Mouse (Mus musculus): Measurements from ENCODE around the gene Cd24a. TPM values are rescaled to one million over a fixed set of nuclear protein-coding genes. Genes with fewer than 3 reads are reported as not detected.
A peak's percentile ranks its signal among the peaks of the same experiment; 100 is the strongest.

The Cd24a gene
- polyA plus RNA-seq, 1 experiment from 2014 or later: 899 TPM

DNA sequence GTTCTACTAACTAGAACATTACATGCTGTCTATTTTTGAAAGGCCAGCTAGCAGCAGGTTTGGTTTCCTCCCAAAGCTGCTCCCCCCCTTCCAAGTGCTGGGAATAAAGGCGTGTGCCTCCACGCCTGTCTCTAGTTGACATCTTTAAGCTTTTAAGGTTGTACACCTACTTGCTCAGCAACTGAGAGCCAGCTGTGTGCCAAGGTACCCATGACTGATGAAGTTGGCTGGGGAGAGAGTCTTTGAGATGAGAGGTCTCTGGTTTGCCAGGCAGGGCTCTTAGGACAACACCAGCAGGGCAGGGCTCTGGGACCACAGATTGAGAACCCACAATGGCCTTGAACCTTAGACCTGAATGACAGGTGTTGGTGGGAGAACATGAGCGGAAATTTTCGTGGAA lies 6.5 kb downstream of the Cd24a start:
- H3K4me3 ChIP-seq (replicated peaks): no peak overlapping the region
- H3K9me3 ChIP-seq (replicated peaks): no peaks in the 10 kb centered on the region
- H3K27me3 ChIP-seq: no peaks in the 10 kb centered on the region
- 86% methylated on average over 4 of the region's 4 CpGs for WGBS (ENCODE audit: insufficient replicate concordance)
- H3K36me3 ChIP-seq: peaks cover 69% of the 10 kb centered on the region
- DNase-seq (no peak), ATAC-seq (ENCODE audit: low read depth) (peak; percentile 38)
- H3K4me1 ChIP-seq (replicated peaks): peaks cover 63% of the 10 kb centered on the region
- peak overlapping the region; percentile 88 for H3K27ac ChIP-seq
- no peak overlapping the region for H3K9ac ChIP-seq
- no peak overlapping the region for H3K4me2 ChIP-seq

- Histone ChIP-seq H3K4me1 (replicated peaks) (peaks cover 75% of the 10 kb centered on the region), H3K36me3 (peaks cover 30% of the 10 kb centered on the region), H3K27ac (peak overlapping the region; percentile 88), H3K9ac (peak overlapping the region; percentile 63), H3K4me3 (replicated peaks) (no peak overlapping the region), H3K4me2 (0 out of 2 replicates have a peak overlapping the region, but pooled peaks have one; percentile 8), H3K9me3 (replicated peaks) (no peaks in the 10 kb centered on the region), H3K27me3 (no peaks in the 10 kb centered on the region)
- ATAC-seq (ENCODE audit: low read depth) (peak; percentile 31; the same call in 1 of the 2 replicates), DNase-seq (no peak)
- WGBS (ENCODE audit: insufficient replicate concordance): 40% methylated on average over 8 of the region's 8 CpGs
These were observed 10.5 kb downstream of the Cd24a start for GRCm38 (mm10) chr10:43588470-43589177.

DNA sequence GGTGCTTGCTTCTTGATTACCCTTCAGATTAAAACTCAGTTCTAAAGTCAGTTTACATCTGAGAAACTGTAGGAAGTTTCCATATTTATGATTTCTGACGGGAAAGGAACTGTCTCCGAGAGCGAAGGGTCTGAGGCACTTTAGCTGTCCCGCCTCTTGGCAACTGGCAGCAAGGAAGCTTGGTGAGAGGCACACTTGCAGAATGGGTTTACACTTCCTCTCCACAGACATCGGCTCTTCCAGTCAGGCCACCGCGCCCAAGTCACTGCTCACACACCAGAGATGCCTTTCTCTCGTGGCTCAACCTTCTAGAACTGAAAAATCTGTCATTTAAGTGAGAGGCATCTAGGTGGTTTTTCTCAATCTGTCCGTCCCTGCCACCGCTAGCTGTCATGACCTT lies 13.4 kb downstream of the Cd24a start:
- H3K4me1 ChIP-seq (replicated peaks): peaks cover 92% of the 10 kb centered on the region
- DNase-seq (no peak), ATAC-seq (ENCODE audit: low read depth) (no peak)
- no peak overlapping the region for H3K4me3 ChIP-seq (replicated peaks)
- H3K9ac ChIP-seq: no peak overlapping the region
- H3K4me2 ChIP-seq: no peak overlapping the region
- 63% methylated on average over 10 of the region's 10 CpGs for WGBS (ENCODE audit: insufficient replicate concordance)
- H3K27ac ChIP-seq: peak overlapping the region; percentile 95
- no peaks in the 10 kb centered on the region for H3K27me3 ChIP-seq
- H3K9me3 ChIP-seq (replicated peaks): no peaks in the 10 kb centered on the region
- H3K36me3 ChIP-seq: 0 out of 2 replicates have a peak, but pooled peaks cover 3% of the 10 kb centered on the region

DNA sequence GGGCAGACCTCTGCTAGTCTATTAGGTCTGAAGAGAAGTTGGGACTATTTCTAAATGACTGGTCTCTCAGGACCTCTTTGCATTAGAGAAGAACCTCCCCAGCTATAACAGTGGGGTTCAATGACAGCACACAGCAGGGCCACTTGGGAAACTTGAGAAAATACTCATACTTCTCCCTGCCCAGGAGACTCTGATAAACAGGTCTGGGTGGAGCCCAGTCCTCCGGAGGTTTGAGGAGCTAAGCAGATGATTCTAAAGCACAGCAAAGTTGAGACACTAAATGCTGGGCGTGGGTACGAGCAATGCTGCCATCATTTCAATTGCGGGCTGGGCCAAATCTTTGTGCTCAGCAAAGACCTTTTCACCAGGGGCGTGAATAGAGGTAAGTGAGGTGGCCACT lies 15.1 kb downstream of the Cd24a start:
- peak overlapping the region; percentile 76 for H3K9ac ChIP-seq

GRCm38 (mm10) chr10:43594187-43594586 lies 16.1 kb downstream of the Cd24a start:
- ATAC-seq (ENCODE audit: low read depth) (no peak), DNase-seq (no peak)
- H3K4me3 ChIP-seq (replicated peaks): peak overlapping the region; percentile 60
- peak overlapping the region; percentile 95 for H3K27ac ChIP-seq
- 18% methylated on average over 2 of the region's 2 CpGs for WGBS (ENCODE audit: insufficient replicate concordance)
- H3K27me3 ChIP-seq: no peaks in the 10 kb centered on the region
- H3K4me1 ChIP-seq (replicated peaks): peaks cover 92% of the 10 kb centered on the region
- peak overlapping the region; percentile 66 for H3K4me2 ChIP-seq
- H3K9ac ChIP-seq: peak overlapping the region; percentile 76
- no peaks in the 10 kb centered on the region for H3K36me3 ChIP-seq
- H3K9me3 ChIP-seq (replicated peaks): no peaks in the 10 kb centered on the region

More for the DNA sequence above, 15.1 kb downstream of the Cd24a start:
- peak overlapping the region; percentile 95 for H3K27ac ChIP-seq
- ATAC-seq (ENCODE audit: low read depth) (peak; percentile 87), DNase-seq (peak; percentile 56)
- H3K4me2 ChIP-seq: peak overlapping the region; percentile 66
- 33% methylated on average over 5 of the region's 5 CpGs for WGBS (ENCODE audit: insufficient replicate concordance)
- H3K27me3 ChIP-seq: no peaks in the 10 kb centered on the region
- H3K4me3 ChIP-seq (replicated peaks): peak overlapping the region; percentile 60
- peaks cover 93% of the 10 kb centered on the region for H3K4me1 ChIP-seq (replicated peaks)
- H3K36me3 ChIP-seq: no peaks in the 10 kb centered on the region
- no peaks in the 10 kb centered on the region for H3K9me3 ChIP-seq (replicated peaks)

DNA sequence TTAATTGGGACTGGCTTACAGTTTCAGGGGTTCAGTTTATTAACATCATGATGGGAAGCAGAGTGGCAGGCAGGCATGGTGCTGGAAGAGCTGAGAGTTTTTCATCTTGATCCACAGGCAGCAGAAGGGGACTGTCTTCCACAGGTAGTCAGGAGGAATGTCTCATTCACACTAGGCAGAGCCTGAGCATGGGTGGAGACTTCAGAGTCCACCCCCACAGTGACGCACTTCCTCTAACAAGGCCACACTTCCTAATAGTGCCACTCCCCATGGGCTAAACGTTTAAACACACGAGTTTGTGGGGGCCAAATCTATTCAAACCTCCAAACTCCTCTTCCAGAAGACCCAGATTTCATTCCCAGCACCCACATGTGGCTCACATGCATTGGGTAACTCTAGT lies 16.8 kb downstream of the Cd24a start:
- no peak for DNase-seq

GRCm38 (mm10) chr10:43598067-43598726 lies 20.1 kb downstream of the Cd24a start:
- Histone ChIP-seq H3K9me3 (replicated peaks) (no peaks in the 10 kb centered on the region), H3K4me2 (peak overlapping the region; percentile 53), H3K4me3 (replicated peaks) (peak overlapping the region; percentile 25), H3K4me1 (replicated peaks) (peaks cover 84% of the 10 kb centered on the region), H3K9ac (peak overlapping the region; percentile 57), H3K27ac (peak overlapping the region; percentile 85), H3K36me3 (no peaks in the 10 kb centered on the region), H3K27me3 (no peaks in the 10 kb centered on the region)
- WGBS (ENCODE audit: insufficient replicate concordance): 50% methylated on average over 2 of the region's 2 CpGs
- ATAC-seq (ENCODE audit: low read depth) (peak; percentile 87), DNase-seq (peak; percentile 70)

More for the DNA sequence above, 16.8 kb downstream of the Cd24a start:
- Histone ChIP-seq H3K4me2 (peak overlapping the region; percentile 66), H3K4me1 (replicated peaks) (peaks cover 91% of the 10 kb centered on the region), H3K27ac (peak overlapping the region; percentile 95), H3K9me3 (replicated peaks) (no peaks in the 10 kb centered on the region), H3K36me3 (no peaks in the 10 kb centered on the region), H3K27me3 (no peaks in the 10 kb centered on the region), H3K4me3 (replicated peaks) (peak overlapping the region; percentile 60), H3K9ac (peak overlapping the region; percentile 76)
- ATAC-seq (ENCODE audit: low read depth): peak; percentile 70
- WGBS (ENCODE audit: insufficient replicate concordance): 33% methylated on average over 3 of the region's 3 CpGs

GRCm38 (mm10) chr10:43601039-43601438 lies 23.0 kb downstream of the Cd24a start:
- Histone ChIP-seq H3K27me3 (no peaks in the 10 kb centered on the region), H3K9me3 (replicated peaks) (no peaks in the 10 kb centered on the region), H3K4me2 (no peak overlapping the region), H3K4me1 (replicated peaks) (peaks cover 77% of the 10 kb centered on the region), H3K9ac (no peak overlapping the region), H3K4me3 (replicated peaks) (no peak overlapping the region), H3K36me3 (peaks cover 16% of the 10 kb centered on the region; the same call in 1 of the 2 replicates), H3K27ac (no peak overlapping the region)
- 83% methylated on average over 1 of the region's 1 CpGs for WGBS (ENCODE audit: insufficient replicate concordance)
- DNase-seq (no peak), ATAC-seq (ENCODE audit: low read depth) (no peak)

- no peaks in the 10 kb centered on the region for H3K27me3 ChIP-seq
- H3K9me3 ChIP-seq (replicated peaks): no peaks in the 10 kb centered on the region
- H3K9ac ChIP-seq: 0 out of 2 replicates have a peak overlapping the region, but pooled peaks have one; percentile 19
- WGBS (ENCODE audit: insufficient replicate concordance): 58% methylated on average over 14 of the region's 14 CpGs
- peaks cover 77% of the 10 kb centered on the region for H3K4me1 ChIP-seq (replicated peaks)
- H3K4me3 ChIP-seq (replicated peaks): no peak overlapping the region
- ATAC-seq (ENCODE audit: low read depth): no peak
- H3K27ac ChIP-seq: peak overlapping the region; percentile 50; the same call in 1 of the 2 replicates
- H3K4me2 ChIP-seq: no peak overlapping the region
- no peak for DNase-seq
- peaks cover 16% of the 10 kb centered on the region; the same call in 1 of the 2 replicates for H3K36me3 ChIP-seq
These were observed 23.7 kb downstream of the Cd24a start for GRCm38 (mm10) chr10:43601511-43602396.

- Histone ChIP-seq H3K9me3 (replicated peaks) (no peaks in the 10 kb centered on the region), H3K27me3 (no peaks in the 10 kb centered on the region), H3K4me1 (replicated peaks) (peaks cover 78% of the 10 kb centered on the region), H3K36me3 (peaks cover 16% of the 10 kb centered on the region; the same call in 1 of the 2 replicates), H3K4me3 (replicated peaks) (no peak overlapping the region), H3K27ac (peak overlapping the region; percentile 99), H3K4me2 (no peak overlapping the region), H3K9ac (no peak overlapping the region)
- DNase-seq (no peak), ATAC-seq (ENCODE audit: low read depth) (no peak)
- WGBS (ENCODE audit: insufficient replicate concordance): 87% methylated on average over 4 of the region's 4 CpGs
These were observed 26.0 kb downstream of the Cd24a start for GRCm38 (mm10) chr10:43603975-43604686.

Measured in liver, embryonic 13.5 days (tissue).